Mouse (Mus musculus): Measurements from ENCODE around the gene Msto1.

DNA sequence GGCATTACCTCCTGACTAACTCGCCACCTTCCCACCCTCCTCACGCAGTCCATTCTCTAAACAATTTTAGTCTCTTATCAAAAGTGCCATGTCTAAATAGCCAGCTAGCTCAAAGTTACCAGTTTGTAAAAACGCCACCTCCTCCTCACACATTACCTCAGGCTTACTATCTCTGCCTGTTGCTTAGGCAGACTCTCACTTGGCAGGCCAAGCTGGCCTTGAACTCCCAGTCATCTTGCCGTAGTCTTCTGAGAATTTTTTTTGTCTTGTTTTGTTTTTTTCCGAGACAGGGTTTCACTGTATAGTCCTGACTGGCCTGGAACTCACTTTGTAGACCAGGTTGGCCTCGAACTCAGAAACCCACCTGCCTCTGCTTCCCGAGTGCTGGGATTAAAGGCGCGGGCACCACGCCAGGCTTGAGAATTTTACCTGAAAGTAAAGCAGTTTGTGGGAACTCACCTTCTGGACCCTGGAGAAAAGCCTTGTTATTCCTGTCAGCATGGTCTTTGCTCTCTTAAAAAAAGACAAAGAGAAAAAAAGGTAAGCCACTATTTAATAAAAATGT is 28.6 kb upstream of the Msto1 start:
- TF ChIP-seq CTCF (IDR thresholded peaks at IDR 0.05; ENCODE audit: extremely low read depth, insufficient read depth, insufficient read length, insufficient replicate concordance) (no peak), POLR2A (IDR thresholded peaks at IDR 0.05; ENCODE audit: low read depth, low read length) (no peak)
